Mouse (Mus musculus) myocyte (in vitro differentiated cells): ENCODE measurements around the gene Pinlyp. TPM values are rescaled to one million over a fixed set of nuclear protein-coding genes. Genes with fewer than 3 reads are reported as not detected.
A peak's percentile ranks its signal among the peaks of the same experiment; 100 is the strongest.

Source experiments
- H3K27me3 ChIP-seq: one replicate; pipeline ENCODE4 v1.6.1; 2011; ENCODE audit not compliant: control insufficient read depth, insufficient read depth, insufficient read length
- H3K36me3 ChIP-seq: one replicate; pipeline ENCODE4 v1.6.1; 2011; ENCODE audit not compliant: control insufficient read depth, insufficient read depth
- H3K4me2 ChIP-seq: one replicate; pipeline ENCODE4 v1.6.1; 2011; ENCODE audit warnings: low read depth, control low read depth
- H3K4me3 ChIP-seq: one replicate; pipeline ENCODE4 v1.5.1; 2011; ENCODE audit warnings: mild to moderate bottlenecking, control low read depth, moderate library complexity
- H3K79me2 ChIP-seq: one replicate; pipeline ENCODE4 v1.6.1; 2011; ENCODE audit not compliant: control insufficient read depth, insufficient read depth
- H3ac ChIP-seq: one replicate; pipeline ENCODE4 v1.6.1; 2011; ENCODE audit not compliant: control insufficient read depth, insufficient read length
- CEBPB ChIP-seq: IDR thresholded peaks from 2 replicates; pipeline ENCODE4 v1.6.1; 2011; ENCODE audit warnings: mild to moderate bottlenecking, moderate library complexity; ENCODE audit not compliant: poor library complexity, insufficient read depth, severe bottlenecking
- E2F4 ChIP-seq: IDR thresholded peaks from one replicate; pipeline ENCODE4 v1.6.1; 2011; ENCODE audit warnings: mild to moderate bottlenecking, control low read depth, moderate library complexity; ENCODE audit not compliant: insufficient read depth
- MAX ChIP-seq: IDR thresholded peaks from one replicate; pipeline ENCODE4 v1.6.1; 2011; ENCODE audit warnings: low read depth, mild to moderate bottlenecking, control low read depth
- MYOD1 ChIP-seq, 3 experiments: IDR thresholded peaks; one replicate each; pipeline ENCODE4 v1.6.1; 2011; ENCODE audit warnings: control low read depth in 2 of 3, low read depth in 2 of 3, mild to moderate bottlenecking in 2 of 3, moderate library complexity in 1 of 3; ENCODE audit not compliant: insufficient read length in 2 of 3, control insufficient read depth in 1 of 3
- MYOG ChIP-seq, 3 experiments: IDR thresholded peaks; one replicate each; pipeline ENCODE4 v1.6.1; 2011; ENCODE audit warnings: control low read depth in 2 of 3, low read depth in 2 of 3, mild to moderate bottlenecking in 2 of 3; ENCODE audit not compliant: insufficient read length in 2 of 3, control insufficient read depth in 1 of 3, insufficient read depth in 1 of 3
- POLR2A ChIP-seq: IDR thresholded peaks from one replicate; pipeline ENCODE4 v1.6.1; 2011; ENCODE audit warnings: low read depth, mild to moderate bottlenecking, control low read depth, moderate library complexity; ENCODE audit not compliant: insufficient read length
- POLR2AphosphoS2 ChIP-seq: IDR thresholded peaks from one replicate; pipeline ENCODE4 v1.6.1; 2011; ENCODE audit warnings: low read depth, control low read depth; ENCODE audit not compliant: insufficient read length
- REST ChIP-seq: IDR thresholded peaks from one replicate; pipeline ENCODE4 v1.6.1; 2011; ENCODE audit warnings: mild to moderate bottlenecking, control low read depth, moderate library complexity; ENCODE audit not compliant: insufficient read depth, insufficient read length
- SRF ChIP-seq: IDR thresholded peaks from one replicate; pipeline ENCODE4 v1.6.1; 2011; ENCODE audit warnings: low read depth; ENCODE audit not compliant: control insufficient read depth, insufficient read length
- TCF12 ChIP-seq: IDR thresholded peaks from one replicate; pipeline ENCODE4 v1.6.1; 2011; ENCODE audit warnings: mild to moderate bottlenecking, control low read depth; ENCODE audit not compliant: poor library complexity, insufficient read depth, severe bottlenecking
- TCF3 ChIP-seq: IDR thresholded peaks from one replicate; pipeline ENCODE4 v1.6.1; 2011; ENCODE audit warnings: low read depth, control low read depth; ENCODE audit not compliant: insufficient read length
- USF1 ChIP-seq: IDR thresholded peaks from one replicate; pipeline ENCODE4 v1.6.1; 2011; ENCODE audit warnings: low read depth, mild to moderate bottlenecking, control low read depth, moderate library complexity
- polyA plus RNA-seq: library from polyadenylated mRNA; unstranded; fragments of >200 nt; fragmentation: generic; extraction: Trizol; gene quantifications from one replicate; pipeline ENCODE4 v1.2.1, GENCODE M21; 2012; ENCODE audit warnings: missing spikeins

Pinlyp gene
- polyA plus RNA-seq, 1 experiment, result 0.17 TPM

DNA sequence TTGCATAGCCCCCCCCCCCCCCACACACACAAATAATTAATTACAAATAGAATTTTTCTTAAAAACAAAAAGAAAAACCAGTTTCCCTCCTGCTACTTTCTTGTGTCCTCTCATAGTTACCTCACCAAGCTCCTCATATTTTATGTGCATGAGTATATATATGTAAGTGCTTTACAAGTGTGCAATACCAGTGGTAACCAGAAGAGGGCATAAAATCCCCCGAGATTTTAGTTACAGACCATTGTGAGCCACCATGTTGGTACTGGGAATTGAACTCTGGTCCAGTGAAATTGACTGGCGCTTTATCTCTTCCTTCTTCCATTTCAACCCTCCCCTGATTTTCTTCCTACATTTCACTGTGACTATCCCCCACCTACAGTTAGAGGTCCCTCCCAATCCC, 1.4 kb downstream of the Pinlyp start:
- peaks cover 7% of the 10 kb centered on the region for H3K79me2 ChIP-seq
- H3K27me3 ChIP-seq, result no peaks in the 10 kb centered on the region
- TF ChIP-seq POLR2AphosphoS2 (no peak), TCF12 (no peak), USF1 (no peak), REST (no peak), MYOD1 (IDR thresholded peaks at IDR 0.05; ENCODE audit: control insufficient read depth in 1 of 3, insufficient read length in 2 of 3, low read depth in 2 of 3) (no peak), CEBPB (no peak), MYOG (IDR thresholded peaks at IDR 0.05; ENCODE audit: control insufficient read depth in 1 of 3, insufficient read depth in 1 of 3, insufficient read length in 2 of 3, low read depth in 2 of 3) (no peak), SRF (no peak), MAX (no peak), E2F4 (no peak), POLR2A (no peak), TCF3 (no peak)
- H3ac ChIP-seq, result no peak overlapping the region
- no peaks in the 10 kb centered on the region for H3K36me3 ChIP-seq
- no peak overlapping the region for H3K4me3 ChIP-seq
- H3K4me2 ChIP-seq, result no peak overlapping the region

DNA sequence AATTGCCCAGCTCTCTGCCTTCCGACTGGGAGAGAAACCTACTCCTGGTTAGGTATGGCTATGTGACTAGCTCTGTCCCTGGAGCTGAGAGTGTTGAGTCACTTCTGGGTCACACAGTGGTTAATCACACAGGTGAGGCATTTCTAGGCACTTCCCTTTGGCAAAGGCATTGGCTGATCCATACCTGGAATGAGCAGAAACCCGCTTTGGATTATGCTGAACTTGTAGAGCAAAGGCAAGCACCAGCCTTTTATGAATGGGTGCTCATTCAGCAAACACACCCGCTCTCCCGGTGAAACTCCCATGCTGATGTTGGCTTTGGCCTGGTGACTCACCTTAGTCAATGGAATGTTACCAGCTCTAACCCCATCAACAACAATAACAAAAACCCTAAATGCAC, 6.2 kb downstream of the Pinlyp start:
- no peak for TF ChIP-seq USF1
- TF ChIP-seq SRF, result no peak
- TF ChIP-seq POLR2A, result no peak
- TF ChIP-seq MYOG (IDR thresholded peaks at IDR 0.05; ENCODE audit: control insufficient read depth in 1 of 3, insufficient read depth in 1 of 3, insufficient read length in 2 of 3, low read depth in 2 of 3), result no peak
- TF ChIP-seq E2F4, result no peak
- TF ChIP-seq MYOD1 (IDR thresholded peaks at IDR 0.05; ENCODE audit: control insufficient read depth in 1 of 3, insufficient read length in 2 of 3, low read depth in 2 of 3), result no peak
- no peak for TF ChIP-seq REST
- TF ChIP-seq TCF3, result no peak
- TF ChIP-seq TCF12, result no peak
- no peak for TF ChIP-seq MAX
- no peaks in the 10 kb centered on the region for H3K27me3 ChIP-seq
- no peaks in the 10 kb centered on the region for H3K36me3 ChIP-seq

DNA sequence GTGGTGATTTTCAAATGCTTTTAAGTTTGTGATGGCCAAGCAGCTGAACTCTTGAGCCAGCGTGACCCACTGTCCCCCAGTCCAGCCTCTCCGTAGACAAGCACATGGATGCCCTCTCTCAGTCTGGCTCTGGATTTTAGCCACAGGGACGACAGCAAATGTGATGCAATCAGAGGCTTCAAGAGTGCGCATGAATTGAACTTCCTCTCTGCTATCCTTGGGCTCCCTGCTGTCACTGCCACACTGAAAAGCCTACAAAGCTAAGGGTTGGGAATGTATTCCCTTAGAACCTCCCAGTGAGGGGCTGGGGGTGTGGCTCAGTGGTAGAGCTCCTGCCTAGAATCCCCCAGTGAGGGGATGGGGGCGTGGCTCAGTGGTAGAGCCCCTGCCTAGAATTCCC, 7.2 kb downstream of the Pinlyp start:
- H3ac ChIP-seq, result no peak overlapping the region
- H3K36me3 ChIP-seq, result no peaks in the 10 kb centered on the region
- H3K27me3 ChIP-seq, result no peaks in the 10 kb centered on the region
- peak overlapping the region; percentile 58 for H3K4me2 ChIP-seq
- TF ChIP-seq SRF (no peak), CEBPB (0 out of 2 replicates have a peak, but pooled peaks have one; percentile 7), MAX (no peak), POLR2A (no peak), POLR2AphosphoS2 (no peak)
- no peaks in the 10 kb centered on the region for H3K79me2 ChIP-seq
- no peak overlapping the region for H3K4me3 ChIP-seq

More for the DNA sequence above, 6.2 kb downstream of the Pinlyp start:
- H3K4me3 ChIP-seq, result no peak overlapping the region
- H3K79me2 ChIP-seq, result no peaks in the 10 kb centered on the region
- no peak overlapping the region for H3K4me2 ChIP-seq
- no peak overlapping the region for H3ac ChIP-seq

DNA sequence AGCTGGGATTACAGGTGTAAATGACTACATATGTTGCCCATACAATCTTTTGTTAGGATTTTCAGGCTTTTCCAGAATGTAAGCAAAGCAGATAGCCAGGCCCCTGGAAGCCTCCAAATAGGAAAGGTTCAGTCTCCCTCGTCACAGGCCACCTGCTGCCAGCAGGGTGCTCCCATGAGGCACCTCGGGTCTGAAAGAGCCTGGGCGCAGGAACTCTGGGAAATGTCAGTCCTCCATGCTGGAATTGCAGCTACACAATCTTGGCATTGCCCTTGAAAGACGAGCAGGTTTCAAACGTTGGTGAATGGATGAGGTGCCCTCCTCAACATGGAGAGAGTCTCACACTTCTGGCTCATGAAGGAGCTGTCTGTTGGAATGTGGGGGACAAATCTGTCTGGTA, 7.8 kb downstream of the Pinlyp start:
- TF ChIP-seq E2F4, result no peak
- TF ChIP-seq POLR2AphosphoS2, result peak; percentile 68
- no peak for TF ChIP-seq CEBPB
- peak; percentile 26 for TF ChIP-seq POLR2A
- TF ChIP-seq MYOD1 (IDR thresholded peaks at IDR 0.05; ENCODE audit: control insufficient read depth in 1 of 3, insufficient read length in 2 of 3, low read depth in 2 of 3), result no peak
- TF ChIP-seq MYOG (IDR thresholded peaks at IDR 0.05; ENCODE audit: control insufficient read depth in 1 of 3, insufficient read depth in 1 of 3, insufficient read length in 2 of 3, low read depth in 2 of 3), result peak in 1 of 3 experiments; percentile 24
- Histone ChIP-seq H3K79me2 (no peaks in the 10 kb centered on the region), H3K4me3 (no peak overlapping the region), H3K4me2 (peak overlapping the region; percentile 58), H3ac (no peak overlapping the region), H3K27me3 (no peaks in the 10 kb centered on the region), H3K36me3 (no peaks in the 10 kb centered on the region)

GRCm38 (mm10) chr7:24537591-24537990, 8.3 kb downstream of the Pinlyp start:
- no peak overlapping the region for H3ac ChIP-seq
- no peak overlapping the region for H3K4me3 ChIP-seq
- no peak for TF ChIP-seq CEBPB
- peak; percentile 47 for TF ChIP-seq POLR2A
- TF ChIP-seq POLR2AphosphoS2, result peak; percentile 97
- TF ChIP-seq TCF12, result no peak
- H3K36me3 ChIP-seq, result no peaks in the 10 kb centered on the region
- no peak overlapping the region for H3K4me2 ChIP-seq
- no peaks in the 10 kb centered on the region for H3K79me2 ChIP-seq
- no peaks in the 10 kb centered on the region for H3K27me3 ChIP-seq
